Mouse (Mus musculus) heart, postnatal 10 days (tissue): ENCODE data around the gene Ccdc150. TPM values are rescaled to one million over a fixed set of nuclear protein-coding genes. Genes with fewer than 3 reads are reported as not detected.

Experiments used
- DNase-seq, 2 experiments: peaks; one replicate each; pipeline ENCODE4 v3.0.0; 2021
- intact Hi-C: fragments of 180-260 bp; cut with DNase I; formaldehyde crosslinking; loops from one replicate; pipeline ENCODE4 v1.15.1; 2025
- total RNA-seq, 2 experiments: library from RNA; stranded (reverse); gene quantifications; 2 replicates each; pipeline ENCODE4 v1.2.3; 2021

The Ccdc150 gene
- total RNA-seq = under 1 TPM; 0.60 to 0.79 TPM

GRCm38 (mm10) chr1:54250158-54250866, at the start of gene Ccdc150:
Ccdc150 (plus strand) TSS chr1:54250683.
- peak; percentile 98 to 99 for DNase-seq
- intact Hi-C loops = no loop called here

- no peak for DNase-seq
- intact Hi-C loops = no loop called here
These were observed 30.2 kb upstream of the Ccdc150 start for GRCm38 (mm10) chr1:54220273-54220672.

GRCm38 (mm10) chr1:54242722-54243121, 7.8 kb upstream of the Ccdc150 start:
- intact Hi-C loops = no loop called here
- no peak for DNase-seq

- DNase-seq = no peak
- intact Hi-C loops = no loop called here
These were observed 25.1 kb downstream of the Ccdc150 start for GRCm38 (mm10) chr1:54275552-54275951.

GRCm38 (mm10) chr1:54279628-54280027, 29.1 kb downstream of the Ccdc150 start:
- DNase-seq = no peak
- intact Hi-C loops = no loop called here

GRCm38 (mm10) chr1:54280651-54281050, 30.2 kb downstream of the Ccdc150 start:
- no peak for DNase-seq
- intact Hi-C loops = no loop called here

GRCm38 (mm10) chr1:54306404-54306803, 55.9 kb downstream of the Ccdc150 start:
- intact Hi-C loops = no loop called here
- DNase-seq = no peak

- intact Hi-C loops = no loop called here
- DNase-seq = no peak
These were observed 76.2 kb downstream of the Ccdc150 start for GRCm38 (mm10) chr1:54326647-54327046.

GRCm38 (mm10) chr1:54327876-54328545, 77.5 kb downstream of the Ccdc150 start:
- no peak for DNase-seq
- intact Hi-C loops = no loop called here

GRCm38 (mm10) chr1:54332988-54333387, 82.5 kb downstream of the Ccdc150 start:
- DNase-seq = peak; percentile 25 to 65
- intact Hi-C loops = loop anchor here (1.0 to 10.0 kb wide), 3 partner anchors 296 to 618 kb away; no protein-coding TSS in a partner anchor

- intact Hi-C loops = no loop called here
- DNase-seq = no peak
These were observed 104.3 kb downstream of the Ccdc150 start for GRCm38 (mm10) chr1:54354786-54355185.

- intact Hi-C loops = no loop called here
- peak; percentile 30 to 56 for DNase-seq
These were observed 105.0 kb downstream of the Ccdc150 start for GRCm38 (mm10) chr1:54355485-54355884.

- peak; percentile 7 to 20 for DNase-seq
- intact Hi-C loops = no loop called here
These were observed 106.1 kb downstream of the Ccdc150 start for GRCm38 (mm10) chr1:54356566-54356965.

- intact Hi-C loops = no loop called here
- peak; percentile 68 to 71 for DNase-seq
These were observed 127.1 kb downstream of the Ccdc150 start for GRCm38 (mm10) chr1:54377506-54378051.

- DNase-seq = peak; percentile 67 to 81
- intact Hi-C loops = loop anchor here (1.0 to 5.0 kb wide), 2 partner anchors 344 to 472 kb away; no protein-coding TSS in a partner anchor
These were observed 130.8 kb downstream of the Ccdc150 start for GRCm38 (mm10) chr1:54380978-54381914.

- no peak for DNase-seq
- intact Hi-C loops = loop anchor here (5.0 kb wide), 1 partner anchor 347 kb away; no protein-coding TSS in a partner anchor
These were observed 133.7 kb downstream of the Ccdc150 start for GRCm38 (mm10) chr1:54384221-54384620.

GRCm38 (mm10) chr1:54402736-54403135, 152.3 kb downstream of the Ccdc150 start:
- intact Hi-C loops = no loop called here
- no peak for DNase-seq
